Mouse (Mus musculus) bone marrow macrophage, adult 2 months (primary cell): ENCODE results near the gene Ephb2.

Source experiments
- CTCF ChIP-seq: IDR thresholded peaks from 2 replicates; pipeline ENCODE4 v1.5.1; 2012; ENCODE audit warnings: low read depth, mild to moderate bottlenecking, low read length, moderate library complexity
- POLR2A ChIP-seq: IDR thresholded peaks from 2 replicates; pipeline ENCODE4 v1.6.1; 2012; ENCODE audit warnings: mild to moderate bottlenecking, low read depth, low read length, borderline replicate concordance

- TF ChIP-seq CTCF = no peak
- TF ChIP-seq POLR2A = no peak
These were observed 32.0 kb upstream of the Ephb2 start for GRCm38 (mm10) chr4:136867690-136868345.
